Mouse (Mus musculus): ENCODE data around the gene Fgfr2.

The Fgfr2 gene

GRCm38 (mm10) chr7:130250994-130251393, 2872.2 kb downstream of the Fgfr2 start:
- no peaks in the 10 kb centered on the region for H3K9me3 ChIP-seq (ENCODE audit: low read length)
- peaks cover 22% of the 10 kb centered on the region for H3K27me3 ChIP-seq (ENCODE audit: insufficient read depth, low read length)
- H3K36me3 ChIP-seq (ENCODE audit: insufficient read depth, low read length) = no peaks in the 10 kb centered on the region
- peak overlapping the region; percentile 27; the same call in 1 of the 2 replicates for H3K4me3 ChIP-seq (replicated peaks; ENCODE audit: low read length)
- TF ChIP-seq CTCF (conservative IDR thresholded peaks at IDR 0.05; ENCODE audit: low read length) = no peak
- no peak for TF ChIP-seq NANOG (IDR thresholded peaks at IDR 0.05; ENCODE audit: borderline replicate concordance, low read length)
- TF ChIP-seq POU5F1 (IDR thresholded peaks at IDR 0.05; ENCODE audit: borderline replicate concordance, low read length) = no peak
- H3K4me1 ChIP-seq (replicated peaks; ENCODE audit: low read depth, low read length) = peaks cover 98% of the 10 kb centered on the region

- H3K27me3 ChIP-seq (ENCODE audit: insufficient read depth, low read length) = peaks cover 23% of the 10 kb centered on the region
- TF ChIP-seq POU5F1 (IDR thresholded peaks at IDR 0.05; ENCODE audit: borderline replicate concordance, low read length) = no peak
- no peak for TF ChIP-seq CTCF (conservative IDR thresholded peaks at IDR 0.05; ENCODE audit: low read length)
- H3K4me1 ChIP-seq (replicated peaks; ENCODE audit: low read depth, low read length) = peaks cover 73% of the 10 kb centered on the region
- no peaks in the 10 kb centered on the region for H3K36me3 ChIP-seq (ENCODE audit: insufficient read depth, low read length)
- H3K4me3 ChIP-seq (replicated peaks; ENCODE audit: low read length) = no peak overlapping the region
- H3K9me3 ChIP-seq (ENCODE audit: low read length) = no peaks in the 10 kb centered on the region
Measured at GRCm38 (mm10) chr7:130248403-130248802, 2874.7 kb downstream of the Fgfr2 start.

GRCm38 (mm10) chr7:130247831-130248230, 2875.3 kb downstream of the Fgfr2 start:
- H3K4me1 ChIP-seq (replicated peaks; ENCODE audit: low read depth, low read length) = peaks cover 68% of the 10 kb centered on the region
- H3K9me3 ChIP-seq (ENCODE audit: low read length) = no peaks in the 10 kb centered on the region
- peaks cover 27% of the 10 kb centered on the region for H3K27me3 ChIP-seq (ENCODE audit: insufficient read depth, low read length)
- TF ChIP-seq CTCF (conservative IDR thresholded peaks at IDR 0.05; ENCODE audit: low read length) (no peak), POU5F1 (IDR thresholded peaks at IDR 0.05; ENCODE audit: borderline replicate concordance, low read length) (no peak), NANOG (IDR thresholded peaks at IDR 0.05; ENCODE audit: borderline replicate concordance, low read length) (no peak)
- H3K36me3 ChIP-seq (ENCODE audit: insufficient read depth, low read length) = no peaks in the 10 kb centered on the region
- H3K4me3 ChIP-seq (replicated peaks; ENCODE audit: low read length) = no peak overlapping the region

- peaks cover 37% of the 10 kb centered on the region for H3K27me3 ChIP-seq (ENCODE audit: insufficient read depth, low read length)
- H3K9me3 ChIP-seq (ENCODE audit: low read length) = no peaks in the 10 kb centered on the region
- H3K4me3 ChIP-seq (replicated peaks; ENCODE audit: low read length) = no peak overlapping the region
- peaks cover 68% of the 10 kb centered on the region for H3K4me1 ChIP-seq (replicated peaks; ENCODE audit: low read depth, low read length)
- H3K36me3 ChIP-seq (ENCODE audit: insufficient read depth, low read length) = no peaks in the 10 kb centered on the region
- TF ChIP-seq CTCF (conservative IDR thresholded peaks at IDR 0.05; ENCODE audit: low read length) (no peak), NANOG (IDR thresholded peaks at IDR 0.05; ENCODE audit: borderline replicate concordance, low read length) (no peak), POU5F1 (IDR thresholded peaks at IDR 0.05; ENCODE audit: borderline replicate concordance, low read length) (no peak)
Measured at GRCm38 (mm10) chr7:130246483-130246882, 2876.7 kb downstream of the Fgfr2 start.

- H3K36me3 ChIP-seq (ENCODE audit: insufficient read depth, low read length) = no peaks in the 10 kb centered on the region
- H3K4me3 ChIP-seq (replicated peaks; ENCODE audit: low read length) = no peak overlapping the region
- no peak for TF ChIP-seq CTCF (conservative IDR thresholded peaks at IDR 0.05; ENCODE audit: low read length)
- TF ChIP-seq NANOG (IDR thresholded peaks at IDR 0.05; ENCODE audit: borderline replicate concordance, low read length) = no peak
- TF ChIP-seq POU5F1 (IDR thresholded peaks at IDR 0.05; ENCODE audit: borderline replicate concordance, low read length) = no peak
- peaks cover 43% of the 10 kb centered on the region for H3K27me3 ChIP-seq (ENCODE audit: insufficient read depth, low read length)
- H3K9me3 ChIP-seq (ENCODE audit: low read length) = no peaks in the 10 kb centered on the region
- peaks cover 63% of the 10 kb centered on the region for H3K4me1 ChIP-seq (replicated peaks; ENCODE audit: low read depth, low read length)
Measured at GRCm38 (mm10) chr7:130244545-130244944, 2878.6 kb downstream of the Fgfr2 start.

GRCm38 (mm10) chr7:130243811-130244210, 2879.3 kb downstream of the Fgfr2 start:
- Histone ChIP-seq H3K4me1 (replicated peaks; ENCODE audit: low read depth, low read length) (peaks cover 56% of the 10 kb centered on the region), H3K27me3 (ENCODE audit: insufficient read depth, low read length) (peaks cover 42% of the 10 kb centered on the region), H3K9me3 (ENCODE audit: low read length) (no peaks in the 10 kb centered on the region), H3K4me3 (replicated peaks; ENCODE audit: low read length) (no peak overlapping the region), H3K36me3 (ENCODE audit: insufficient read depth, low read length) (no peaks in the 10 kb centered on the region)
- TF ChIP-seq NANOG (IDR thresholded peaks at IDR 0.05; ENCODE audit: borderline replicate concordance, low read length) = no peak
- TF ChIP-seq POU5F1 (IDR thresholded peaks at IDR 0.05; ENCODE audit: borderline replicate concordance, low read length) = no peak

- TF ChIP-seq POU5F1 (IDR thresholded peaks at IDR 0.05; ENCODE audit: borderline replicate concordance, low read length) (no peak), CTCF (conservative IDR thresholded peaks at IDR 0.05; ENCODE audit: low read length) (no peak), NANOG (IDR thresholded peaks at IDR 0.05; ENCODE audit: borderline replicate concordance, low read length) (no peak)
- peaks cover 25% of the 10 kb centered on the region for H3K27me3 ChIP-seq (ENCODE audit: insufficient read depth, low read length)
- no peaks in the 10 kb centered on the region for H3K36me3 ChIP-seq (ENCODE audit: insufficient read depth, low read length)
Measured at GRCm38 (mm10) chr7:130240191-130240590, 2883.0 kb downstream of the Fgfr2 start.

GRCm38 (mm10) chr7:130237244-130237643, 2885.9 kb downstream of the Fgfr2 start:
- Histone ChIP-seq H3K27me3 (ENCODE audit: insufficient read depth, low read length) (peaks cover 12% of the 10 kb centered on the region), H3K9me3 (ENCODE audit: low read length) (peaks cover 7% of the 10 kb centered on the region), H3K36me3 (ENCODE audit: insufficient read depth, low read length) (no peaks in the 10 kb centered on the region), H3K4me3 (replicated peaks; ENCODE audit: low read length) (no peak overlapping the region), H3K4me1 (replicated peaks; ENCODE audit: low read depth, low read length) (peaks cover 44% of the 10 kb centered on the region)
- TF ChIP-seq CTCF (conservative IDR thresholded peaks at IDR 0.05; ENCODE audit: low read length) (no peak), POU5F1 (IDR thresholded peaks at IDR 0.05; ENCODE audit: borderline replicate concordance, low read length) (no peak), NANOG (IDR thresholded peaks at IDR 0.05; ENCODE audit: borderline replicate concordance, low read length) (no peak)

More at GRCm38 (mm10) chr7:130240191-130240590, 2883.0 kb downstream of the Fgfr2 start:
- peaks cover 51% of the 10 kb centered on the region for H3K4me1 ChIP-seq (replicated peaks; ENCODE audit: low read depth, low read length)
- no peaks in the 10 kb centered on the region for H3K9me3 ChIP-seq (ENCODE audit: low read length)
- no peak overlapping the region for H3K4me3 ChIP-seq (replicated peaks; ENCODE audit: low read length)

- Histone ChIP-seq H3K27me3 (ENCODE audit: insufficient read depth, low read length) (0 out of 2 replicates have a peak, but pooled peaks cover 3% of the 10 kb centered on the region), H3K9me3 (ENCODE audit: low read length) (peaks cover 7% of the 10 kb centered on the region), H3K4me1 (replicated peaks; ENCODE audit: low read depth, low read length) (peaks cover 23% of the 10 kb centered on the region), H3K36me3 (ENCODE audit: insufficient read depth, low read length) (no peaks in the 10 kb centered on the region), H3K4me3 (replicated peaks; ENCODE audit: low read length) (no peak overlapping the region)
- TF ChIP-seq NANOG (IDR thresholded peaks at IDR 0.05; ENCODE audit: borderline replicate concordance, low read length) (no peak), CTCF (conservative IDR thresholded peaks at IDR 0.05; ENCODE audit: low read length) (no peak), POU5F1 (IDR thresholded peaks at IDR 0.05; ENCODE audit: borderline replicate concordance, low read length) (no peak)
Measured at GRCm38 (mm10) chr7:130233777-130234176, 2889.4 kb downstream of the Fgfr2 start.

Measured in E14TG2a.4 (cell line).